Mouse (Mus musculus) neural tube, embryonic 11.5 days (tissue): ENCODE measurements around the gene Strap. TPM values are rescaled to one million over a fixed set of nuclear protein-coding genes. Genes with fewer than 3 reads are reported as not detected.

ENCODE experiments used
- ATAC-seq: fragments of 200-750 bp; cut with Nextera tagmentation; 2 replicates; pipeline ENCODE4 v1.8.0; 2017; ENCODE audit warnings: moderate number of reproducible peaks, mild to moderate bottlenecking, moderate TSS enrichment, moderate library complexity; ENCODE audit not compliant: insufficient read depth, low FRiP score, low TSS enrichment
- DNase-seq: peaks from one replicate; pipeline ENCODE4 v3.0.0-alpha.2; 2015; ENCODE audit warnings: low spot score
- H3K27ac ChIP-seq: fragments of 300-500 bp; sonication (generic); 2 replicates; pipeline ENCODE4 v1.5.1; 2014; ENCODE audit warnings: low read depth, mild to moderate bottlenecking, low read length
- H3K27me3 ChIP-seq: fragments of 300-500 bp; sonication (generic); 2 replicates; pipeline ENCODE4 v1.6.1; 2014; ENCODE audit warnings: mild to moderate bottlenecking, low read length, mixed read lengths; ENCODE audit not compliant: control insufficient read depth, insufficient read depth
- H3K36me3 ChIP-seq: fragments of 300-500 bp; sonication (generic); 2 replicates; pipeline ENCODE4 v1.6.1; 2014; ENCODE audit warnings: mild to moderate bottlenecking, low read length, moderate library complexity, mixed read lengths; ENCODE audit not compliant: control insufficient read depth, insufficient read depth
- H3K4me1 ChIP-seq: fragments of 300-500 bp; sonication (generic); 2 replicates; pipeline ENCODE4 v1.6.1; 2014; ENCODE audit warnings: low read length, mixed read lengths; ENCODE audit not compliant: control insufficient read depth, insufficient read depth
- H3K4me2 ChIP-seq: fragments of 300-500 bp; sonication (generic); 2 replicates; pipeline ENCODE4 v1.6.1; 2014; ENCODE audit warnings: low read depth, mild to moderate bottlenecking, moderate library complexity
- H3K4me3 ChIP-seq: fragments of 300-500 bp; sonication (generic); 2 replicates; pipeline ENCODE4 v1.5.1; 2014; ENCODE audit warnings: low read depth, low read length
- H3K9ac ChIP-seq: fragments of 300-500 bp; sonication (generic); 2 replicates; pipeline ENCODE4 v1.6.1; 2014; ENCODE audit warnings: mild to moderate bottlenecking, low read length
- H3K9me3 ChIP-seq: fragments of 300-500 bp; sonication (generic); 2 replicates; pipeline ENCODE4 v1.6.1; 2016; ENCODE audit warnings: low read length; ENCODE audit not compliant: control insufficient read depth
- WGBS: fragments of 180-500 bp; shearing (Covaris S2); extraction: QIAGEN DNeasy Blood & Tissue Kit; methylation state at CpG from one replicate; pipeline ENCODE4 v1.1.7; 2014; 5-methylcytosine and 5-hydroxymethylcytosine counted together
- polyA plus RNA-seq: library from polyadenylated mRNA; unstranded; fragments of >200 nt; fragmentation: Nextera tagmentation; extraction: Ambion mirVana; gene quantifications from 2 replicates; pipeline ENCODE4 v1.2.1, GENCODE M21; 2014

Gene Strap
- polyA plus RNA-seq, 1 experiment from 2014 or later = 246 TPM

DNA sequence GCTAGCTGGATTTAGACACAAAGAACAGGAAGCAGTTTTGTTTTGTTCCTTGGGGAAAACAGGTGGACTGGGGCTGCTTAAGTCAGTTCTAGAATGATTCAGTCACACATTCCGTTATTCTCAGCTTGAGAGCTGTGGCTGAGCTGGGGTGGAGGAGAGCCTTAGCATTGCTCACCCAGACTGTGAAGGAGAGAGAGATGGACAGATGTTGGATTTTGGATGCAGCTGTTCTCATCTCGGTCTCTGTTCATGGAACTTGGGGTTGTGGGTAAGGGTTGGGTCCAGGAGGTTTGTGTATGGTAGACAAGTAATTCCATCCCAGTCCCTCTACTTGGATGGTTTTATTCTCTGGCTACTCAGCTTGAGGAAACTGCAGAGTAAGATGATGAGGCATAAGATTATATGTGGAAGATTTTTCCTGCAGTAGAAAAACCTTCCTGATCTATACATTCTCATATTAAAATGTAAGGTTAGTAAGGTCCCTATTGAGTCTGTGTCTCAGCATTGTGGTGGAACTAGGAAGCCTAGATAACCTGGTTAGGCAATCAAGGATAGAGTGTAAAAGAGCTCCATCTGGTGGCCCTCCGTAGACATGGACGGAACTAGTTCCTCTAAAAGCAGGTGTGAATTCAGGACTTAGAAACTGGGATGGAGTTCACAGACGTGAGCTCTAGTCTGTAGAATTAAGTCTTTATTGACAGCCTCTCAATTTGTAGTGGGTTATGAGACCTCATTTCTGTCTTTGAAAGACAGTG lies 12.5 kb downstream of the Strap start:
- Histone ChIP-seq H3K4me2 (no peak overlapping the region), H3K4me3 (no peak overlapping the region), H3K27me3 (no peaks in the 10 kb centered on the region), H3K9me3 (no peaks in the 10 kb centered on the region), H3K36me3 (peaks cover 11% of the 10 kb centered on the region), H3K9ac (no peak overlapping the region), H3K27ac (no peak overlapping the region), H3K4me1 (no peaks in the 10 kb centered on the region)
- ATAC-seq = no peak
- DNase-seq = peak; percentile 16
- 78% methylated on average over 5 of the region's 5 CpGs for WGBS

DNA sequence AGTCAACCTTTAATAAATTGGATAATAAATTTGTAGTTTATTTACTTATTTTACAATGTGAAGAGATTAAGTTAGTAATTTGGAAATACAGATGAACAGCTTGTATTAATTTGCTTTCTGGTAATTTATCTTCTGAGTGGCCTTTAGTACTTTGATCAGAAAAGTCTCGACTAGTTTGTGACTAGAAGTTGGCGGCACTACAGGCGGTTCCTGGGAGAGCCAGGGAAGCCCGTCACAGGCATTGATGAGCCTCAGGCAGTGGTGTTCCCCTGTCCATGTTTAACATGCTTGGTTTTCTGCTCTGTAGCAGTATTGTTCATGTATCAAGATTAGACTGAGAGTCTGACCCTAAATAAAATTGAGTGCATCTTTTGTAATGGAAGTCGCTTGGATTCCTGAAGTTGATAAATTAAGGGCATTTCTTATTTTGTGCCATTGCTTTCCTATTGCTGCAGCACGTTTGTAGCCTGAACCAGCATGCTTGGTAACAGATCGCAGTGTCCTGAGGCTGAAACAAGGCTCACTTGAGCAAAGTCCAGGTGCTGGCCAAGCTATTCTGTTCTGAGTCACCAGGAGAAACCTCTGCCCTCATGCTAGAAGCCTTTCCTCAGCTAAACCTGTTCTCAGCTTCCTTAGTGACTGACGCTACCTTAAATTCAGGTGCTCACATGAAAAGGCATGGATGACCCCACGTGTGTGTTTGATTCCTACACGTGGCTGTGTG lies 16.8 kb downstream of the Strap start:
- Histone ChIP-seq H3K36me3 (peaks cover 6% of the 10 kb centered on the region), H3K27me3 (no peaks in the 10 kb centered on the region), H3K4me1 (peaks cover 3% of the 10 kb centered on the region; the same call in 1 of the 2 replicates), H3K4me3 (no peak overlapping the region), H3K9ac (no peak overlapping the region), H3K9me3 (no peaks in the 10 kb centered on the region), H3K4me2 (no peak overlapping the region), H3K27ac (no peak overlapping the region)
- WGBS = 87% methylated on average over 10 of the region's 10 CpGs
- ATAC-seq (no peak), DNase-seq (no peak)

DNA sequence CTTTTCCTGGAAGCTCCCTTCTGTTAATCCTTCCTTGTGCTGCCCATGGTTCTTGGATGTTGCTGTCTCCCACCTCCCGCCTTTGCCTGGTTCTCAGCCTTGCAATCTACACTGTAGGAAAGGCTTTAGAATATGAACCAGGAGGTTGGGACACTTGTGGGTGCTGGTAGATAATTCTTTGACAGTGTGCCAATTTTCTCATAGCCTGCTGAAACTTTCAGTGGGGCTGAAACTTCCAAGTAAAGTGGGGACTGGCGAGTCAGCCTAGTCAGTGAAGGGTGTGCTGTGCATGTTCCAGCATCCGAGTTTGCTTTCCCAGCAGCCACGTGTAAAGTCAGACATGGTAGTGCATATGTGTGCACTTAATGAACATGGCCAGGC lies 17.4 kb downstream of the Strap start:
- Histone ChIP-seq H3K27ac (no peak overlapping the region), H3K36me3 (peaks cover 6% of the 10 kb centered on the region; the same call in 1 of the 2 replicates), H3K27me3 (no peaks in the 10 kb centered on the region), H3K4me1 (peaks cover 3% of the 10 kb centered on the region; the same call in 1 of the 2 replicates), H3K9ac (no peak overlapping the region), H3K4me3 (no peak overlapping the region), H3K4me2 (no peak overlapping the region), H3K9me3 (no peaks in the 10 kb centered on the region)
- DNase-seq (no peak), ATAC-seq (no peak)
- 93% methylated on average over 4 of the region's 4 CpGs for WGBS

DNA sequence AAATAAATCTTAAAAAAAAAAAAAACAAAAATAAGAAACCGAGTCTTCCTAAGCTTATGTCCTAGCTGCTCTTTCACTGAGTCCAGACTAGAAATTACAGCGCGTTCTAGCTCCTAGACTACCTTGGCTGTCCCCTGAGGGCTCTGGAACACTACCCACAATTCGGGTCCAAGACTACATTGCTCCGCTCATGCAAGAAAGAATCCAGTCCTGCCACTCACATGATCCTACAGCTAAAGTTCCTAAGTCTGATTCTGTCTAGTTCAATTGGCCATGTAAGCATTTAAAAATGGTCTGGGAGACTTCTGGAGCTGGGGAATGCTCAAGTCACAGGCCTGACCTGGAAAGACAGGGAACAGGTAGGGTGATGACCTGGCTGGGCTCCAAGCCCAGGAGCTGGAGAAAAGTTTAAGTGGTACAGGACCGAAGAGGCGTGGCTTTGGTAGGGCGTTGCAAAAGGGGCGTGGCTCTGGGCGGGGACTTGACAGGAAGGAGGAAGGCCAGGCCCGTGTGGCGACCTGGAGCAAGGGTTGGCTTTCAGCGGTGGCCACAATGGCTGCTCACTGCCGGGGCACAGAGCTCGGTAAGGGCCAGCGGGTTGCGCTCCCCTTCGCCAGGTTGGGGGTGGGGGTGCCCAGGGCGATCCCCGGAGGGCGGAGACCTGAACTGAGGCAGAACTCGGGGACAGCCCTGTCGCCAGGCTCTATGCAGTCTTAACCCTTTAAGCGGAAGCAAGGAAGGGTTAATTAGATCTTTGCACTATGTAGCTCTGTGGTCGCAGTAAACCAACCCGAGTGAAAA lies 19.4 kb downstream of the Strap start, which contains the start of gene Dera:
Gene Dera (plus strand): TSS at position 491 of the 801 bp plus-strand sequence.
- Histone ChIP-seq H3K4me1 (peaks cover 3% of the 10 kb centered on the region; the same call in 1 of the 2 replicates), H3K27ac (no peak within 1 kb of the TSS), H3K4me3 (peak within 1 kb of the TSS; percentile 68), H3K4me2 (peak within 1 kb of the TSS; percentile 57), H3K36me3 (peaks cover 6% of the 10 kb centered on the region; the same call in 1 of the 2 replicates), H3K9me3 (no peaks in the 10 kb centered on the region), H3K9ac (peak within 1 kb of the TSS; percentile 68), H3K27me3 (no peaks in the 10 kb centered on the region)
- 12% methylated on average over 26 of the region's 26 CpGs for WGBS
- DNase-seq (peak; percentile 86), ATAC-seq (peak; percentile 90)

DNA sequence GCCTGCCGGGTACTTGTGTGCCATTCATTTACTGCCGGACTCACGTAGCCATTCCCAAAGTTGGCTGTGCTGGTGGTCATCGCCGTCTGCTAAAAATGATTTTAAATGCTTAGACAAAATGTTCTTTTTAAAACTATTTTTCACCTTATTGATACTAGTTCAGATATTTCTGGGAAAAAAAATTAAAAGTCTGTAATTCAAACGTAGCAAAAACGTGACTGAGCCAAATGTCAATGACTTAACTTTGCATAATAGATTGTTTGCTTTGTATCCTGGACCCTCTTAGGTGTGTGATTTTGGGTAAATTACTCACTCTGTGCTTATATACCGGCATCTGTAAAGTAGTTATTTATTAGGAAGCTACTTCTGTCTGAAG lies 20.0 kb downstream of the Strap start:
- H3K4me2 ChIP-seq = peak overlapping the region; percentile 57
- peak overlapping the region; percentile 68 for H3K4me3 ChIP-seq
- H3K9me3 ChIP-seq = no peaks in the 10 kb centered on the region
- 0 out of 2 replicates have a peak, but pooled peaks cover under 1% of the 10 kb centered on the region for H3K36me3 ChIP-seq
- no peak overlapping the region; the same call in none of the 2 replicates for H3K9ac ChIP-seq
- H3K27me3 ChIP-seq = no peaks in the 10 kb centered on the region
- H3K4me1 ChIP-seq = peaks cover 3% of the 10 kb centered on the region; the same call in 1 of the 2 replicates
- ATAC-seq (no peak), DNase-seq (no peak)
- 4% methylated on average over 8 of the region's 8 CpGs for WGBS
- H3K27ac ChIP-seq = no peak overlapping the region

DNA sequence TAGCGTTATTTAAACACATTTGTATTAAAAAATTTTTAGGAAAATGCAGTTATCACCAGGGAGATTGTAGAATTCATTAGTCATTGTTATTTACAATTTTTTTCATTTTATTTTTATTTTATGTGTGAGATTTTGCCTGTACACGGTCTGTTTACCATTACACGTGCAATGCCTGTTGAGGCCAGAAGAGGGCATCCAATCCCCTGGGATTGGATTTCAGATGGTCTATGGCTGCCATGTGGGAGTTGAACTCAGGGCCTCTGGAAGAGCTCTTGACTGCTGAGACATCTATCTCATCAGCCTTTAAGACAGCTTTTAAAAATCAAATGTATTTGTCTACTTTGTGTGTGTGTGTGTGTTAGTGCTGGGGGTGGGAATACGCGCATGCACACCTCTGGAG lies 21.4 kb downstream of the Strap start:
- Histone ChIP-seq H3K27ac (no peak overlapping the region), H3K4me3 (no peak overlapping the region), H3K9ac (no peak overlapping the region), H3K27me3 (no peaks in the 10 kb centered on the region), H3K9me3 (no peaks in the 10 kb centered on the region), H3K4me1 (peaks cover 3% of the 10 kb centered on the region; the same call in 1 of the 2 replicates), H3K36me3 (no peaks in the 10 kb centered on the region), H3K4me2 (no peak overlapping the region)
- DNase-seq (no peak), ATAC-seq (no peak)
- 69% methylated on average over 5 of the region's 5 CpGs for WGBS

DNA sequence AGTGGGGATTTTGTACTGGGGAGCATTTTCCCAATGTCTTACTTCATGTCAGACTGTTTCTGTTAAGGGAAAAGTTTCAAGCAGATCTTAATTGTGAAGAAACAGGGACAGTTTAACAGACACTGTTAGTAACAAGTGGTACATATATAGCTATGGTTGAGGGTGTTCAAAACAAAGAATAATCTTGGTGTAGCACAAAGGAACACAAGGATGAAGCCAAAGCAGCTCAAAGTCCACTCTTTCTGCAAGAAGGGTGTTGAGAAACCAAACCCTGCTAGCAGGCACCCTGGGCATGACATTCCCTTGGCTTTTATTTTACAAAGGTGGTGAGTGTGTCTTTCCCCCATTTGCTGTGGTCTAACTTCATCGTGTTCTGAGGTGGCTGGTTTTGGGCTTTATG lies 23.0 kb downstream of the Strap start:
- Histone ChIP-seq H3K27me3 (no peaks in the 10 kb centered on the region), H3K27ac (no peak overlapping the region), H3K9ac (no peak overlapping the region), H3K36me3 (no peaks in the 10 kb centered on the region), H3K4me1 (peaks cover 3% of the 10 kb centered on the region; the same call in 1 of the 2 replicates), H3K4me2 (no peak overlapping the region), H3K4me3 (no peak overlapping the region), H3K9me3 (no peaks in the 10 kb centered on the region)
- no peak for DNase-seq
- ATAC-seq = no peak
- 97% methylated on average over 1 of the region's 1 CpGs for WGBS

DNA sequence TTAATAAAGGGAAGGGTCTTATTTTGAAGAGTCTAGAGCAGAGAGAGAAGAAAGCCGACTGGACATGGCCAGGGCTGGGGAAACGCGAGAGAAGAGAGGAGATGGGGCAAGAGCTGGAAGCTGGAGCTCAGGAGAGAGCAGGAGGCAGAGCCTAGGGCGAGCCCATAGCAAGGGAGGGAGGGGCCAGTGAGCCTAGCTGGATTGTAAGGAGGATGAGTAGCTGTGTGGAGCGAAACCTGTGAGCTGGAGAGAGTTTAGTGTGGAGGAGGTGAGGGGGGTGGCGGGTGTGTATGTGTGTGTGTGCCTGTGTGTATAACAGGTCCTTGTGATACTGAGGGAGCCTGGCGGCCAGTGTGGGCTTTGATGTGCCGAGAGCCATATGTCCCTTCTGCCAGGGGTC lies 24.8 kb downstream of the Strap start:
- 30% methylated on average over 8 of the region's 8 CpGs for WGBS
- H3K9me3 ChIP-seq = no peaks in the 10 kb centered on the region
- H3K27me3 ChIP-seq = no peaks in the 10 kb centered on the region
- no peak overlapping the region for H3K9ac ChIP-seq
- ATAC-seq = 0 out of 2 replicates have a peak, but pooled peaks have one; percentile 11
- no peak overlapping the region for H3K4me2 ChIP-seq
- peaks cover 3% of the 10 kb centered on the region; the same call in 1 of the 2 replicates for H3K4me1 ChIP-seq
- DNase-seq = no peak
- no peaks in the 10 kb centered on the region for H3K36me3 ChIP-seq
- no peak overlapping the region for H3K4me3 ChIP-seq
- H3K27ac ChIP-seq = no peak overlapping the region
